In genomic region chr5:33334381-33335272, GRCm38 (mm10) we compare ENCODE assay signal across 8 mouse cellular contexts. TPM values are rescaled to one million over a fixed set of nuclear protein-coding genes. Genes with fewer than 3 reads are reported as not detected.
DNase-seq lines count a peak whose midpoint lies in the region; ATAC-seq lines count a peak whose summit lies in the region.

No protein-coding gene starts in this region.

- DNase-seq in heart, adult 8-10 months (ENCODE audit: low spot score): no peak
- peak; percentile 22 for DNase-seq in CD4-positive helper T cell, adult 2 months (ENCODE audit: low read depth, low spot score)
- DNase-seq in forebrain, embryonic 10.5 days (ENCODE audit: extremely low spot score, low spot score): no peak
- no peak for DNase-seq in gastrocnemius, postnatal 36 days
- no peak for DNase-seq in cerebellum, adult 8-10 months

- intact Hi-C loops in gastrocnemius, postnatal 36 days (cut with DNase I): loop anchor here (5.0 kb wide), 1 partner anchor 43 kb away; the partner anchor contains the start of gene Uvssa

- 23% methylated on average over 18 of the region's 18 CpGs for WGBS in heart, embryonic 11.5 days (ENCODE audit: insufficient replicate concordance)
- WGBS in forebrain, embryonic 10.5 days: 28% methylated on average over 18 of the region's 18 CpGs
- 22% methylated on average over 18 of the region's 18 CpGs for WGBS in liver, embryonic 12.5 days (ENCODE audit: insufficient replicate concordance)

- no peaks in the 10 kb centered on the region for H3K27me3 ChIP-seq in heart, embryonic 11.5 days (ENCODE audit: control insufficient read depth, insufficient read depth, low read length)
- H3K27me3 ChIP-seq in forebrain, embryonic 10.5 days (ENCODE audit: poor library complexity, severe bottlenecking): no peaks in the 10 kb centered on the region
- H3K27me3 ChIP-seq in liver, embryonic 12.5 days (replicated peaks): no peaks in the 10 kb centered on the region

- peak overlapping the region; percentile 96 for H3K9ac ChIP-seq in heart, embryonic 11.5 days (ENCODE audit: low read depth, low read length)
- peak overlapping the region; percentile 69 for H3K9ac ChIP-seq in liver, embryonic 12.5 days

- H3K9me3 ChIP-seq in heart, embryonic 11.5 days (replicated peaks; ENCODE audit: control insufficient read depth, low read length): no peaks in the 10 kb centered on the region
- peaks cover 10% of the 10 kb centered on the region for H3K9me3 ChIP-seq in forebrain, embryonic 10.5 days
- peaks cover 13% of the 10 kb centered on the region; the same call in 1 of the 2 replicates for H3K9me3 ChIP-seq in liver, embryonic 12.5 days (replicated peaks)

- H3K4me2 ChIP-seq in heart, embryonic 11.5 days: peak overlapping the region; percentile 66
- H3K4me2 ChIP-seq in liver, embryonic 12.5 days: peak overlapping the region; percentile 68

- no peak for ATAC-seq in heart, embryonic 11.5 days (replicated peaks; ENCODE audit: insufficient number of reproducible peaks, low FRiP score, low TSS enrichment)
- no peak for ATAC-seq in liver, embryonic 12.5 days
- no peak for ATAC-seq in megakaryocyte progenitor cell, adult 5-6 weeks (replicated peaks; ENCODE audit: poor library complexity)

- H3K36me3 ChIP-seq in heart, embryonic 11.5 days (ENCODE audit: control insufficient read depth, insufficient read depth, low read length): 0 out of 2 replicates have a peak, but pooled peaks cover 3% of the 10 kb centered on the region
- peaks cover 19% of the 10 kb centered on the region for H3K36me3 ChIP-seq in forebrain, embryonic 10.5 days (replicated peaks)
- H3K36me3 ChIP-seq in liver, embryonic 12.5 days: peaks cover 15% of the 10 kb centered on the region

- peak overlapping the region; percentile 81 for H3K27ac ChIP-seq in heart, embryonic 11.5 days (ENCODE audit: low read depth, low read length)
- H3K27ac ChIP-seq in forebrain, embryonic 10.5 days: peak overlapping the region; percentile 94
- peak overlapping the region; percentile 73 for H3K27ac ChIP-seq in liver, embryonic 12.5 days

- H3K4me3 ChIP-seq in heart, embryonic 11.5 days (ENCODE audit: low read depth, low read length): peak overlapping the region; percentile 100
- H3K4me3 ChIP-seq in forebrain, embryonic 10.5 days: peak overlapping the region; percentile 66
- H3K4me3 ChIP-seq in liver, embryonic 12.5 days: peak overlapping the region; percentile 72

- H3K4me1 ChIP-seq in heart, embryonic 11.5 days (ENCODE audit: control insufficient read depth, insufficient read depth, low read length): peaks cover 10% of the 10 kb centered on the region
- peaks cover 18% of the 10 kb centered on the region for H3K4me1 ChIP-seq in forebrain, embryonic 10.5 days
- H3K4me1 ChIP-seq in liver, embryonic 12.5 days: peaks cover 25% of the 10 kb centered on the region

RNA-seq across cellular contexts. Expression of gene Maea, which starts 0.7 kb away (rescaled TPM):
- polyA plus RNA-seq in heart, embryonic 11.5 days (2014; fragmentation: Nextera tagmentation; extraction: Ambion mirVana): 124 and 132 TPM in 2 replicates
- total RNA-seq in heart, adult 8-10 months (2022): 10 to 100 TPM; 82.1 to 97.8 (median 88.0) TPM
- 151 and 157 TPM in 2 replicates for polyA plus RNA-seq in forebrain, embryonic 10.5 days (2016; fragmentation: Nextera tagmentation; extraction: Ambion mirVana)
- 64.2 and 67.7 TPM in 2 replicates for polyA plus RNA-seq in liver, embryonic 12.5 days (2016; fragmentation: Nextera tagmentation; extraction: Ambion mirVana)
- 10 to 100 TPM; 57.8 to 62.5 TPM for total RNA-seq in gastrocnemius, postnatal 36 days (2021)
- total RNA-seq in megakaryocyte progenitor cell, adult 5-6 weeks (2015): 41.6 and 41.9 TPM in 2 replicates
- total RNA-seq in megakaryocyte progenitor cell, adult 5-6 weeks (2017): 181 and 235 TPM in 2 replicates

RNA-seq across cellular contexts. Expression of gene Uvssa, which starts 43.7 kb away (rescaled TPM):
- polyA plus RNA-seq in heart, embryonic 11.5 days (2014; fragmentation: Nextera tagmentation; extraction: Ambion mirVana): 4.0 and 4.2 TPM in 2 replicates
- 1 to 10 TPM; 2.6 to 4.6 (median 3.8) TPM for total RNA-seq in heart, adult 8-10 months (2022)
- 6.6 and 7.0 TPM in 2 replicates for polyA plus RNA-seq in forebrain, embryonic 10.5 days (2016; fragmentation: Nextera tagmentation; extraction: Ambion mirVana)
- polyA plus RNA-seq in liver, embryonic 12.5 days (2016; fragmentation: Nextera tagmentation; extraction: Ambion mirVana): 3.5 and 3.6 TPM in 2 replicates
- 1 to 10 TPM; 2.6 to 3.0 TPM for total RNA-seq in gastrocnemius, postnatal 36 days (2021)
- total RNA-seq in megakaryocyte progenitor cell, adult 5-6 weeks (2015): 5.2 and 6.5 TPM in 2 replicates
- total RNA-seq in megakaryocyte progenitor cell, adult 5-6 weeks (2017): 4.9 and 6.1 TPM in 2 replicates

RNA-seq across cellular contexts. Expression of gene Ctbp1, which starts 59.8 kb away (rescaled TPM):
- 232 and 274 TPM in 2 replicates for polyA plus RNA-seq in heart, embryonic 11.5 days (2014; fragmentation: Nextera tagmentation; extraction: Ambion mirVana)
- total RNA-seq in heart, adult 8-10 months (2022): 100 to 1,000 TPM; 213 to 238 (median 226) TPM
- 454 and 466 TPM in 2 replicates for polyA plus RNA-seq in forebrain, embryonic 10.5 days (2016; fragmentation: Nextera tagmentation; extraction: Ambion mirVana)
- 279 and 296 TPM in 2 replicates for polyA plus RNA-seq in liver, embryonic 12.5 days (2016; fragmentation: Nextera tagmentation; extraction: Ambion mirVana)
- 100 to 1,000 TPM; 202 to 219 TPM for total RNA-seq in gastrocnemius, postnatal 36 days (2021)
- total RNA-seq in megakaryocyte progenitor cell, adult 5-6 weeks (2015): 108 and 115 TPM in 2 replicates
- 139 and 141 TPM in 2 replicates for total RNA-seq in megakaryocyte progenitor cell, adult 5-6 weeks (2017)
